Mouse (Mus musculus): ENCODE measurements at regions not wholly inside any gene's neighbourhood (a gene's known extent, or its start where the extent isn't known, plus 50 kb on each side); places are given as distances from the start of the nearest gene placed in this dataset.

DNA sequence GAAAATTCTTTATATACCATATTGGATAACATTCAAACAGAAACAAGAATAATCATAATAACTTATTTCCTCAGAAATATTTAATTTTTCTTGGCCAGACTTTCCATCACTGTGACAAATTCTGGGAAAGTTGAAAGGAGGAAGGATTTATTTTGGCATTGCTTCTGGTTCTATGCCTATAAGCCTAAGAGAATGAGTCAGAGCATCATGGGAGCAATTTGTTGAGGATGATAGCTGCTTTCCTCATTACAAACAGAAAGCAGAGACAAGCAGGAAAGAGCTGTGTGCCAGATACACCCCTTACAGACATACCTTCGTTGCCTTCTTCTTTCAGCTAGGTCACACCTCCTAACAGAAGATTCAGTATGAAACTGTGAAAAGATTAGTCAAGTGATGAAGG, 115.3 kb downstream of the Rgs21 start:
- 67% methylated on average over 1 of the region's 1 CpGs for WGBS
- Histone ChIP-seq H3K4me3 (ENCODE audit: low read depth, low read length) (no peak overlapping the region), H3K9me3 (ENCODE audit: low read length) (no peaks in the 10 kb centered on the region), H3K9ac (no peak overlapping the region), H3K4me2 (ENCODE audit: low read depth) (no peak overlapping the region), H3K27me3 (ENCODE audit: insufficient read depth, low read length) (no peaks in the 10 kb centered on the region), H3K36me3 (ENCODE audit: insufficient read depth) (no peaks in the 10 kb centered on the region), H3K27ac (ENCODE audit: low read depth, low read length) (no peak overlapping the region), H3K4me1 (ENCODE audit: insufficient read depth) (no peaks in the 10 kb centered on the region)
- DNase-seq (no peak), ATAC-seq (no peak)
- TF ChIP-seq CTCF (IDR thresholded peaks at IDR 0.05; ENCODE audit: low read depth), result no peak

DNA sequence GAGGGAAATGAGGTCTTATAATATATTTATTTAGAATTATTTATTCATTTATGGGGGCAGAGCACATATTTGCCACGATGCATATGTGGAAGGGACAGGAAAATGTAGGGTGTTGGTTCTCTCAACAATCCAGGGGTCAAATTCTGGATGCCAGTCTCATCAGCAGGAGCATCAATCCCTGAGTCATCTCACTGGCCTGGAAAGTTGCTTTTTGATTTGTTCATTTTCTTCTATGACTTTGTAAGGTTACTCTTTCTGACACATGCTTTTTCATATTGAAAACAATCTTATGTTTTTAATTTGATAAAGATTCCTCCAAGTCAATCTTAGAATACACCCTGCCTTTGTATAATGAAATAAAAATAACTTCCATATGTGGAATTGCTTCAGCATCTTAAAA, 115.7 kb downstream of the Rgs21 start:
- H3K4me2 ChIP-seq (ENCODE audit: low read depth), result no peak overlapping the region
- H3K9me3 ChIP-seq (ENCODE audit: low read length), result no peaks in the 10 kb centered on the region
- DNase-seq, result no peak
- no peak overlapping the region for H3K4me3 ChIP-seq (ENCODE audit: low read depth, low read length)
- H3K27me3 ChIP-seq (ENCODE audit: insufficient read depth, low read length), result no peaks in the 10 kb centered on the region
- no peak for ATAC-seq
- no peak overlapping the region for H3K27ac ChIP-seq (ENCODE audit: low read depth, low read length)
- H3K9ac ChIP-seq, result no peak overlapping the region
- no peaks in the 10 kb centered on the region for H3K36me3 ChIP-seq (ENCODE audit: insufficient read depth)
- no peaks in the 10 kb centered on the region for H3K4me1 ChIP-seq (ENCODE audit: insufficient read depth)
- 70% methylated on average over 1 of the region's 1 CpGs for WGBS
- no peak for TF ChIP-seq CTCF (IDR thresholded peaks at IDR 0.05; ENCODE audit: low read depth)

DNA sequence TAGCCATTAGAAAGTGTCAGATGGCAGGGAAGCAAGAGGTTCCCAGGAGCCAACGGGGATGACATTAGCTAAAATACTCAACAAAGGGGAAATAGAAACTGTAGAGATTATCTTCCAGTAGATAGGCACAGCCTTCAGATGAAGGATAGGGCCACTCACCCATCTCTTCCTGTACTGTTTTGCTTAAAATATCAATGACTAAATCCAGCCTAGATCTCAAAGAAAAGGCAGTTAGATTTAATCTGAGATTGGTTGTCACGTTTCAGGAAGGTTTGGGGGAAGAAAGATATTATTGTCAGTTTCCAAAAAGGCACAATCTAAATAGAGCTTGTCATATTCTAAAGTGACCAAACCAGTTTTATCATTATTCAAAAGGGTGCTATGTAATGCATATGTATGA, 130.8 kb downstream of the Rgs21 start:
- Histone ChIP-seq H3K9ac (no peak overlapping the region), H3K4me3 (ENCODE audit: low read depth, low read length) (no peak overlapping the region), H3K4me2 (ENCODE audit: low read depth) (no peak overlapping the region), H3K9me3 (ENCODE audit: low read length) (no peaks in the 10 kb centered on the region), H3K27ac (ENCODE audit: low read depth, low read length) (no peak overlapping the region), H3K27me3 (ENCODE audit: insufficient read depth, low read length) (no peaks in the 10 kb centered on the region), H3K4me1 (ENCODE audit: insufficient read depth) (no peaks in the 10 kb centered on the region), H3K36me3 (ENCODE audit: insufficient read depth) (no peaks in the 10 kb centered on the region)
- WGBS, result 78% methylated on average over 2 of the region's 2 CpGs
- no peak for ATAC-seq
- TF ChIP-seq CTCF (IDR thresholded peaks at IDR 0.05; ENCODE audit: low read depth), result no peak
- no peak for DNase-seq

DNA sequence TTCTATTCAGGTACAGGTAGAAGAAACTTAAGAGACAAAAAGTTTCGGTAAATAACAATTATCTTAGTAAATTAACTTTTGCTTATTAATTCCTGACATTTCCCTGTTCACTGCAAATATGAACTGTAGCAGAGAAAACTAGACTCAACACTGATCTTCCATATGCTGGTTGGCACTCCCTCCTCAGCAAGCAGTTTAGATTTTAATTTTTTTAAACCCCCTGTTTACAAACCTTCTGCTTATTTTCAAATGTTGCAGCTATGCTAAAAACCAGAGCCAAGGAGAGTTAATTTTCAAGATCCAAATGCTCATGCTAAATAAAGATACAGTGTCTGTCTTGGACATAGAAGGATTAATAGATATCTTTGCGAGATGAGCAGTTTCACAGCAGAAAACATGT, 134.7 kb downstream of the Rgs21 start:
- peak; percentile 8 for DNase-seq

DNA sequence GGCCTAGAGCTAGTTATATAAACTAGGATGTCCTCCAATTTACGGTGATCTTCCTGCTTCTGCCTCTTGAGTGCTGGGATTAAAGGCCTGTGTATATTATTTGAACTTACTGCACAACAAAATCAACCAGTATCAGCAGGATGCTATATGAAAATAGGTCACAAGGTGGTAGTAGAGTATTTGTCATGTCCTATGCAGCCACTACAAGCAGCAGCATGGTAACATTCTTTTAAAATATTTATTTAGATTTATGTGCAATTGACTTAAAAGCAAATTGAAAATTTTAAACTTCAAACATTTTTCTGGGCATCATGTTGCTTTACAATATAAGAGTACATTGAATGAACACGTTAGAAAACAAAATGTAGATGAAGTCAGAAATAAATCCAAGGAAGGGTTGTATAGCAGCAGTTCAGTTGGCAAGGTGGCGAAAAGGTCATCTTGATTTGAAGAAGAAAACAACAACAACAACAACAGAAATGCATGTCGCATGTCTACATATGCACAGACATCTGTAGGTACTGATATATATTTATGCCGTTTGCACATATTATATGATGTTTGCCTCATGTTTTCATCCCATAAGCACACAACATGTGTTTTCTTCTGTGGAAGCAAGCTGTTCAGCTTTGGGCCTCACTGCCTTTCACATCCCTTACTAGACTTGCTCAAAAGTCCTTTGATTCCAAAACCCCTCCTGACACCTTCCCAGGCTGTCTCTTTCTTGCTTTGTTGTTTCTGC, 135.8 kb downstream of the Rgs21 start:
- WGBS, result 66% methylated on average over 5 of the region's 5 CpGs
- Histone ChIP-seq H3K9ac (no peak overlapping the region), H3K9me3 (ENCODE audit: low read length) (no peaks in the 10 kb centered on the region), H3K4me1 (ENCODE audit: insufficient read depth) (no peaks in the 10 kb centered on the region), H3K36me3 (ENCODE audit: insufficient read depth) (no peaks in the 10 kb centered on the region), H3K27ac (ENCODE audit: low read depth, low read length) (no peak overlapping the region), H3K4me3 (ENCODE audit: low read depth, low read length) (no peak overlapping the region), H3K27me3 (ENCODE audit: insufficient read depth, low read length) (no peaks in the 10 kb centered on the region), H3K4me2 (ENCODE audit: low read depth) (no peak overlapping the region)
- peak; percentile 70 for DNase-seq
- TF ChIP-seq CTCF (IDR thresholded peaks at IDR 0.05; ENCODE audit: low read depth), result peak; percentile 82
- ATAC-seq, result peak; percentile 73

More for the DNA sequence above, 134.7 kb downstream of the Rgs21 start:
- H3K36me3 ChIP-seq (ENCODE audit: insufficient read depth), result no peaks in the 10 kb centered on the region
- no peak overlapping the region for H3K4me2 ChIP-seq (ENCODE audit: low read depth)
- 72% methylated on average over 2 of the region's 2 CpGs for WGBS
- ATAC-seq, result no peak
- H3K9me3 ChIP-seq (ENCODE audit: low read length), result no peaks in the 10 kb centered on the region
- no peaks in the 10 kb centered on the region for H3K4me1 ChIP-seq (ENCODE audit: insufficient read depth)
- TF ChIP-seq CTCF (IDR thresholded peaks at IDR 0.05; ENCODE audit: low read depth), result no peak
- no peaks in the 10 kb centered on the region for H3K27me3 ChIP-seq (ENCODE audit: insufficient read depth, low read length)
- H3K9ac ChIP-seq, result no peak overlapping the region
- no peak overlapping the region for H3K27ac ChIP-seq (ENCODE audit: low read depth, low read length)
- H3K4me3 ChIP-seq (ENCODE audit: low read depth, low read length), result no peak overlapping the region

DNA sequence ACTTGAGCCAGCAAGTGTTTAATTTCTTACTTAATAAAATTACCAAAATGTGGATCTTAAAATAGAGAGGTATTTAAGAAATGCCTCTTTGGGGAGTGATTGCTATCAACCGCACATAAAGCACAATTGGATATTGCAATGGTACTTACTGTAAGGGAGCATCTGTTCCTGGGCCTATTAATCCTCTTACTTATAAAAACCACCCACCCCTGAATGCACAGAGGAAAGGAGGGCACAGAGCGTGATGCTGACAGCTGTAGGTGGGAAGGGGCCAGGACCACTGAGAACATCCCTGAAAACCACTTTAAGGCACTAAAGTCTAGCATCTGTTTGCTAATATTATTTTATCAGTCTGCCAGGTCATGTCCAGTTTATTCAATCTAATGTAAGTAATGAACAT, 146.1 kb downstream of the Rgs21 start:
- H3K4me2 ChIP-seq (ENCODE audit: low read depth), result no peak overlapping the region
- ATAC-seq (no peak), DNase-seq (no peak)
- 86% methylated on average over 2 of the region's 2 CpGs for WGBS
- no peak overlapping the region for H3K4me3 ChIP-seq (ENCODE audit: low read depth, low read length)
- no peaks in the 10 kb centered on the region for H3K27me3 ChIP-seq (ENCODE audit: insufficient read depth, low read length)
- no peak overlapping the region for H3K9ac ChIP-seq
- no peak overlapping the region for H3K27ac ChIP-seq (ENCODE audit: low read depth, low read length)
- H3K36me3 ChIP-seq (ENCODE audit: insufficient read depth), result no peaks in the 10 kb centered on the region
- no peaks in the 10 kb centered on the region for H3K4me1 ChIP-seq (ENCODE audit: insufficient read depth)
- no peak for TF ChIP-seq CTCF (IDR thresholded peaks at IDR 0.05; ENCODE audit: low read depth)
- no peaks in the 10 kb centered on the region for H3K9me3 ChIP-seq (ENCODE audit: low read length)

DNA sequence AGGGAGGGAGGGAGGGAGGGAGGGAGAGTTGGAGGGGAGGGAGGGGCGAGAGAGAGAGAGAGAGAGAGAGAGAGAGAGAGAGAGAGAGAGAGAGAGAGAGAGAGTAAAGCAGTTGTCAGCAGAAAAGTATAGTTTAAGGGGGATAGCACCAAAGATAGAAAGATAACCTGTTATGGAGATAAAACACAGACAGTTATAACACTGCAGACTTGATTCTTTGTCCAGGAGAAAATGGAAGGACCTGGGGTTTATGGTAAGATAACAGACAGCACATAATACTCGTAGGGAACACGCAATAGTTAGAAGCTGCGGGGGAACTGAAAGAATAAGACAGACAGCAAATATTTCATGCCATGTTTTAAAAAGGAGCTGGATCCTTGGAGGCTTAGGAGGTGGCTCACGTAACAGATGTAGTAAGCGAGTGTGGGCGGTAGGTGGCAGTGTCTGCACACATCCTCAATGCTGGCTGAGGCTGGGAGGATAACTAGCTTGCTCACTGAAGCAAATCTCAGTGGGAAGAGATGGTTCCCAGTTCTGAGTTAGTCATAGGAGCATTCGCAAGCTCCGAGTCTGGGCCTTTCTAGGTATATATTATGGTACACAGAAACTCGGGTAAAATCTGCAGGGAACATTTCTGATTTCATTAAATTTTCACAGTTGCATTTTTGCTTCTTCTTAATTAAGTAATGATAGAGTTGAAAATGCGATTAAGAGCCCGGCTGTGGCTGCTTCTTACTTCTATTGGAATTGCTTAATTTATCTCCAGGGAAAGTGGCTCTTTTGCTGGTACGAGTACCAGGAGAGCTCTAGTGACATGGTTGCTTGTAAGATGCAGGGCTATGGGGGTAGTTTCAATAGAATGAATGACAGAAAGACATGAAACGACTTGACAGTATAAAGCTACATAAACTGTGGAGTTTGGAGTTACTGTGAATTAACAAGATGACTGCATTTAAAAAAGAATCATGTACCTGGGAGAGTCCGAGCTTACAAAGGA, 157.6 kb upstream of the Rgs1 start:
- H3K9me3 ChIP-seq (ENCODE audit: low read length), result no peaks in the 10 kb centered on the region
- WGBS, result 28% methylated on average over 15 of the region's 15 CpGs
- DNase-seq (peak; percentile 94), ATAC-seq (peak; percentile 95)
- 0 out of 2 replicates have a peak, but pooled peaks cover 3% of the 10 kb centered on the region for H3K4me1 ChIP-seq (ENCODE audit: insufficient read depth)
- no peak overlapping the region for H3K4me3 ChIP-seq (ENCODE audit: low read depth, low read length)
- no peaks in the 10 kb centered on the region for H3K27me3 ChIP-seq (ENCODE audit: insufficient read depth, low read length)
- no peak overlapping the region for H3K27ac ChIP-seq (ENCODE audit: low read depth, low read length)
- TF ChIP-seq CTCF (IDR thresholded peaks at IDR 0.05; ENCODE audit: low read depth), result peak; percentile 98
- H3K4me2 ChIP-seq (ENCODE audit: low read depth), result no peak overlapping the region
- no peaks in the 10 kb centered on the region for H3K36me3 ChIP-seq (ENCODE audit: insufficient read depth)
- H3K9ac ChIP-seq, result no peak overlapping the region
